Mouse (Mus musculus) lung, embryonic 16.5 days (tissue): ENCODE measurements around the gene Cxadr. TPM values are rescaled to one million over a fixed set of nuclear protein-coding genes. Genes with fewer than 3 reads are reported as not detected.

ENCODE experiments used
- ATAC-seq: fragments of 200-750 bp; cut with Nextera tagmentation; 2 replicates; pipeline ENCODE4 v1.8.0; 2017; ENCODE audit warnings: low read depth, mild to moderate bottlenecking, moderate library complexity
- H3K27ac ChIP-seq: fragments of 300-500 bp; sonication (generic); 2 replicates; pipeline ENCODE4 v1.5.1; 2014; ENCODE audit warnings: mild to moderate bottlenecking, control low read depth, low read length
- H3K27me3 ChIP-seq: fragments of 300-500 bp; sonication (generic); 2 replicates; pipeline ENCODE4 v1.6.1; 2014; ENCODE audit warnings: low read depth, low read length, mixed read lengths; ENCODE audit not compliant: control insufficient read depth, insufficient read depth
- H3K36me3 ChIP-seq: fragments of 300-500 bp; sonication (generic); 2 replicates; pipeline ENCODE4 v1.6.1; 2014; ENCODE audit warnings: low read length; ENCODE audit not compliant: control insufficient read depth, insufficient read depth
- H3K4me1 ChIP-seq: fragments of 300-500 bp; sonication (generic); replicated peaks from 2 replicates; pipeline ENCODE4 v1.6.1; 2014; ENCODE audit warnings: low read length, mixed read lengths; ENCODE audit not compliant: control insufficient read depth, insufficient read depth
- H3K4me2 ChIP-seq: fragments of 300-500 bp; sonication (generic); 2 replicates; pipeline ENCODE4 v1.6.1; 2014; ENCODE audit warnings: low read depth, low read length, control low read depth
- H3K4me3 ChIP-seq: fragments of 300-500 bp; sonication (generic); 2 replicates; pipeline ENCODE4 v1.5.1; 2014; ENCODE audit warnings: mild to moderate bottlenecking, low read length, control low read depth
- H3K9ac ChIP-seq: fragments of 300-500 bp; sonication (generic); 2 replicates; pipeline ENCODE4 v1.6.1; 2014; ENCODE audit warnings: low read length, control low read depth
- H3K9me3 ChIP-seq: fragments of 300-500 bp; sonication (generic); 2 replicates; pipeline ENCODE4 v1.6.1; 2016; ENCODE audit warnings: low read length; ENCODE audit not compliant: control insufficient read depth
- WGBS: fragments of 180-500 bp; shearing (Covaris S2); extraction: QIAGEN DNeasy Blood & Tissue Kit; methylation state at CpG from one replicate; pipeline ENCODE4 v1.1.7; 2014; 5-methylcytosine and 5-hydroxymethylcytosine counted together
- polyA plus RNA-seq: library from polyadenylated mRNA; unstranded; fragments of >200 nt; fragmentation: Nextera tagmentation; extraction: Ambion mirVana; gene quantifications from 2 replicates; pipeline ENCODE4 v1.2.1, GENCODE M21; 2015

Gene Cxadr
- polyA plus RNA-seq, 1 experiment from 2014 or later: 35.3 TPM

- Histone ChIP-seq H3K27ac (no peak overlapping the region), H3K9me3 (no peaks in the 10 kb centered on the region), H3K4me3 (no peak overlapping the region), H3K9ac (no peak overlapping the region), H3K27me3 (no peaks in the 10 kb centered on the region), H3K4me2 (no peak overlapping the region), H3K36me3 (no peaks in the 10 kb centered on the region), H3K4me1 (no peaks in the 10 kb centered on the region)
- 72% methylated on average over 9 of the region's 9 CpGs for WGBS
- 0 out of 2 replicates have a peak, but pooled peaks have one; percentile 17 for ATAC-seq
Measured at GRCm38 (mm10) chr16:78274825-78275455, 26.3 kb upstream of the Cxadr start.

DNA sequence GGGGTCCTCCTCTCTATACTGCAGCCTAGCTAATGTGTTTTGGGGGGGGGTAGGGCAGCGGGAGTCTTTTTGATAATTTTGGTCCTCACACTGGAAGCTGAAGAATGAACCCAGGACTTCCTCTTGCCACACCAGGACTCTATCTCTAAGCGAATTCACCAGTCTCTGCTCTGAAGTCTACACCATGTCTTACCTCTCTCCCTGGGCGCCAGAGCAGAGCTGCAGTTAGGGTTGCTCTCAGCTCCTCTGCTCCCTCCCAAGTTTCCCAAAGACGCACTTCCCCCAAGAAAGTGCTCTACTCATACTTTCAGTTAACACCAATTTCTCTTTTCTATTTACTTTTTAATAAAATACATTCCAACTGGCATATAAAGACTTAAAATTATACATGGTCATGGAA lies 23.7 kb upstream of the Cxadr start:
- WGBS: 44% methylated on average over 4 of the region's 4 CpGs
- Histone ChIP-seq H3K36me3 (no peaks in the 10 kb centered on the region), H3K4me2 (no peak overlapping the region), H3K4me1 (peaks cover 4% of the 10 kb centered on the region), H3K4me3 (no peak overlapping the region), H3K9me3 (no peaks in the 10 kb centered on the region), H3K9ac (no peak overlapping the region), H3K27me3 (no peaks in the 10 kb centered on the region), H3K27ac (no peak overlapping the region)
- ATAC-seq: no peak

DNA sequence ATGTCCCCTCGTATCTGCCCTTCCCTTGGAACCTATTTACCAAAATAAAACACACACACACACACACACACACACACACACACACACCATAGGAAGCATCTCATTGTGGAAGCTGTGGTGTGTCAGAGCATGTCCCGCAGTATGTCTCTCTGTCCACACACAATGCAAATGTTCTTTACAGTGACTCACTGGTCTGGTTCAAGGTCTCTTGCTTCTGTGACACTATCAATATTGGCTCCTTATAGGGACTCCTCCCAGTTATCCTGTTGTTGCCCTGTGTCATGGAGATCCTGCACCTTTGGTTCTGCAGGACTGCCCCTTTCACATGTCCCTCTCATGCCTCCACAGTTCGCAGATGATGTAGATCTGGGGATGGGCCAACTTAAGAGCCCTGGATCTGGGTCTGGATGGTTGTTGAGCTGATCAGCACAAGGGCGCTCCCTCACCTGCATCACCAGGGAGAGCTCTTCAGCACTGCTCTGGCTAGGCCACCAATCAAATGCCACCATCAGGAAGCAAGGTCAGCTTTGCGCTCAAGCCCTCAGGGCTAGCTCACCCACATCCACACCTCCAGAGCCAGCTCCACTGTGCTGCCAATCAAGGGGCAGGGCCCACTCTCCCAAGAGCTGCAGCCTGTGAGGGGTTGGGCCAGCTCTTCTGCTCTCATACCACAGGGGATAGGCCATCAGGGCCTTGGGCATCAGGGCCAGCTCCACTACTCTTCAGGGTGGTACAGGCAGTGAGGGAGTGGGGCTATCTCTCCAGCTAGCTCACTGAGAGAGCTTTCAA lies 21.0 kb upstream of the Cxadr start:
- no peaks in the 10 kb centered on the region for H3K9me3 ChIP-seq
- H3K9ac ChIP-seq: no peak overlapping the region
- no peak overlapping the region for H3K27ac ChIP-seq
- H3K36me3 ChIP-seq: no peaks in the 10 kb centered on the region
- WGBS: 72% methylated on average over 5 of the region's 5 CpGs
- peaks cover 4% of the 10 kb centered on the region for H3K4me1 ChIP-seq
- H3K27me3 ChIP-seq: no peaks in the 10 kb centered on the region
- H3K4me2 ChIP-seq: no peak overlapping the region
- peak; percentile 59 for ATAC-seq
- no peak overlapping the region for H3K4me3 ChIP-seq

GRCm38 (mm10) chr16:78283231-78283630 lies 18.1 kb upstream of the Cxadr start:
- H3K9ac ChIP-seq: no peak overlapping the region
- H3K27ac ChIP-seq: no peak overlapping the region
- peaks cover 4% of the 10 kb centered on the region for H3K4me1 ChIP-seq
- H3K9me3 ChIP-seq: no peaks in the 10 kb centered on the region
- ATAC-seq: peak; percentile 62; the same call in 1 of the 2 replicates
- H3K4me2 ChIP-seq: no peak overlapping the region
- no peaks in the 10 kb centered on the region for H3K36me3 ChIP-seq
- no peaks in the 10 kb centered on the region for H3K27me3 ChIP-seq
- 40% methylated on average over 5 of the region's 5 CpGs for WGBS
- no peak overlapping the region for H3K4me3 ChIP-seq

- 74% methylated on average over 1 of the region's 1 CpGs for WGBS
- no peak for ATAC-seq
Measured at GRCm38 (mm10) chr16:78294051-78294450, 7.2 kb upstream of the Cxadr start.

GRCm38 (mm10) chr16:78294606-78295275 lies 6.5 kb upstream of the Cxadr start:
- Histone ChIP-seq H3K27ac (peak overlapping the region; percentile 38), H3K4me1 (no peaks in the 10 kb centered on the region), H3K9ac (no peak overlapping the region), H3K27me3 (no peaks in the 10 kb centered on the region; the same call in 1 of the 2 replicates), H3K9me3 (no peaks in the 10 kb centered on the region), H3K36me3 (no peaks in the 10 kb centered on the region), H3K4me2 (no peak overlapping the region), H3K4me3 (no peak overlapping the region)
- peak; percentile 94 for ATAC-seq
- WGBS: 44% methylated on average over 5 of the region's 5 CpGs

More at GRCm38 (mm10) chr16:78294051-78294450, 7.2 kb upstream of the Cxadr start:
- H3K4me3 ChIP-seq: no peak overlapping the region
- H3K9me3 ChIP-seq: no peaks in the 10 kb centered on the region
- no peaks in the 10 kb centered on the region for H3K36me3 ChIP-seq
- H3K4me2 ChIP-seq: no peak overlapping the region
- H3K9ac ChIP-seq: no peak overlapping the region
- H3K27me3 ChIP-seq: no peaks in the 10 kb centered on the region; the same call in 1 of the 2 replicates
- no peaks in the 10 kb centered on the region for H3K4me1 ChIP-seq
- H3K27ac ChIP-seq: no peak overlapping the region

DNA sequence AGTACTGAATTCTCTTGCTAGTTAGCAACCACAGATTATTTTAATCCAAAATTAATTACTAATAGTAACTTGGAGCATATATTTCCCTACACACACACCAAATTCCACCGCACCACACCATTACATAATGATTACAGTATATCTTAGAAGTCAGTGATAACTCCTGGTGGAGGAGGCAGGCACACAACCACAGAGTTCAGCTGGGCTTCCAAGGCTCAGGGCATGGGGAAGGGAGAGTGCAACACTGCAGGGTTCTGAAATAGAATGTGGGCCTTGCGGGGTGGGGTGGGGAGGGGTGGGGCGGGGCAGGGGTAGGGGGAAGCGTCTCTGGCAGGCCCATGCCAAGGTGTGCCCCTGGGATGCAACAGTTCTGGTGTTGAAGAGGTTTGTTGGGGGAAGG lies 5.7 kb upstream of the Cxadr start:
- WGBS: 60% methylated on average over 4 of the region's 4 CpGs
- Histone ChIP-seq H3K4me2 (no peak overlapping the region), H3K9ac (no peak overlapping the region), H3K9me3 (no peaks in the 10 kb centered on the region), H3K27me3 (no peaks in the 10 kb centered on the region; the same call in 1 of the 2 replicates), H3K4me3 (no peak overlapping the region), H3K36me3 (no peaks in the 10 kb centered on the region), H3K27ac (no peak overlapping the region), H3K4me1 (no peaks in the 10 kb centered on the region)
- no peak for ATAC-seq

- ATAC-seq: no peak
Measured at GRCm38 (mm10) chr16:78296114-78296513, 5.2 kb upstream of the Cxadr start.

More at GRCm38 (mm10) chr16:78296114-78296513, 5.2 kb upstream of the Cxadr start:
- 79% methylated on average over 9 of the region's 9 CpGs for WGBS
- H3K4me1 ChIP-seq: peaks cover 2% of the 10 kb centered on the region
- no peaks in the 10 kb centered on the region for H3K36me3 ChIP-seq
- peaks cover 2% of the 10 kb centered on the region for H3K27me3 ChIP-seq
- H3K9ac ChIP-seq: no peak overlapping the region
- no peak overlapping the region for H3K27ac ChIP-seq
- H3K4me2 ChIP-seq: no peak overlapping the region
- no peaks in the 10 kb centered on the region for H3K9me3 ChIP-seq
- H3K4me3 ChIP-seq: no peak overlapping the region
